Mouse (Mus musculus) lung, postnatal 14 days (tissue): Measurements from ENCODE around the gene Bcl2l2.
A peak's percentile ranks its signal among the peaks of the same experiment; 100 is the strongest.

ENCODE experiments used
- DNase-seq: peaks from one replicate; pipeline ENCODE4 v3.0.0; 2021

Bcl2l2 gene

DNA sequence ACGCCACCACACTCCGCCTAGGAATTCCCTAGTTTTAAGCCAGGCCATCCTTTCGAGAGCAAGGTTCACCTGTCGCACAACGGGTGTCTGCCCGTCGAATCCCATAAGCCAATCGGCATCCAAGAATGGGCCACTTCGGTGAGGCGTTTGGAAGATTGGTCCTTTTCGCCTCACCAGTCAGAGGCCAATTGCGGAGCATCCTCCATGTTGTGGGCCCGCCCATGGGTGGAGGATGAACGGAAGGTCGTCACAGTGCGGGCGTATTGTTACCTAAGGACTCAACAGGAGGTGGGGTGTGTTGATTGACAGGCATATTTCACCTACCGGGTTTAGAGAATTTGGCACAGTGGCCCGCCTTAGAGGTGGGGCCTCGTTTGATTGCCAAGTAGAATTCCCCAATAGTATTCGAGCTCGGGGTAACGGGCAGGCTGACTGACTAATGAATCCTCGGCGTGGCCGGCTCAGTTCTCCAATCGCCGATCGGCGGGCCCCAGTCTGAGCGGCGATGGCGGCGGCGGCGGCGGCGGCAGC lies 10.5 kb downstream of the Bcl2l2 start:
- peak; percentile 95 for DNase-seq

DNA sequence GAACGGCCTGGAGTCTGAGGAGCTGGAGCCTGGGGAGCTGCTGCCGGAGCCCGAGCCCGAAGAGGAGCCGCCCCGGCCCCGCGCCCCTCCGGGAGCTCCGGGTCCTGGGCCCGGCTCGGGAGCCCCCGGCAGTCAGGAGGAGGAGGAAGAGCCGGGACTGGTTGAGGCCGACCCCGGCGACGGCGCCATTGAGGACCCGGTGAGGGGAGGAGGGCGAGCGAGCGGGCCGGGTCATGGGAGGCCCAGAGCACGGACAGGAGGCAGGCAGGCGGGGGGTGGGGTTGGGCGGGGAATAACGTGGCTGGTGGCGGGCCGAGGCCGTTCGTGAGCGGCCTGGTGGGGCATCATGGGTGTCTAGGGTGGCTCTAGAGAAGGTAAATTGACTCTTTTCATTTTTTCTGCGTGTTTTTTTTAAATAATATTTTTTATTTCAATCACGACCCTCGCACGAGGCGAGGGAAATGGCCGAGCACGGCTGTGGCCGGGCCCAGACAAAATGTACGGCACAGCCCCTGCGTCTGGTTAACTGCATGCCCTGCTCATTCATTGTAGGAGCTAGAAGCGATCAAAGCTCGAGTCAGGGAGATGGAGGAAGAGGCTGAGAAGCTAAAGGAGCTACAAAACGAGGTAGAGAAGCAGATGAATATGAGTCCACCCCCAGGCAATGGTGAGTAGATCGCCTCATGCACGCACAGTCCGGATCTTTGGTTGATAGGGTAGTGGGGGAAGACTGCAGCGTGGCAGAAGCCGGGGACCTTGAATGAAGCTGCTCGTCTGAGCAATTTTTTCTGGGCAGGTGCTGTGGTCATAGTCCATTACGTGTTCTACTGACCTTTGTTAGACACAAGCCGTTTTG lies 11.3 kb downstream of the Bcl2l2 start:
- peak; percentile 67 for DNase-seq

DNA sequence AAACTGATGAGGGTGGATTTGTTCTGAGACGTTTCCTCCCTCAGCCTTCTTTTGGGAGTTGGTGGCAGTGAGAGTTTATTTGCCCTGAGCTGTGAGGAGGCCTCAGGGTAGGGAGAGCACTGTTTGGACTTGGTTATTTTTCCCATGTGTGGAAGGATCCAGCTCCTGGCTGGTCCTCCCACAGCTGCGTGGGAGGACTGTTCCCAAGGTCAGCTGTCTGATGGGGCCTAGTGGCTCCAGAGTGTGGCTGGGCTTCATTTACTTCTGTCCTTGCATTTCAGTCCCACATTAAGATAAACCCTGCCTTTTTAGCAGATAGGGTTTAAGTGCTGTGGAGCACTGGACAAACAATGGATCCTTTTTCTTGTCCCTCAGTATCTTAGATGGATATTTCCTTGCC lies 14.3 kb downstream of the Bcl2l2 start:
- no peak for DNase-seq

DNA sequence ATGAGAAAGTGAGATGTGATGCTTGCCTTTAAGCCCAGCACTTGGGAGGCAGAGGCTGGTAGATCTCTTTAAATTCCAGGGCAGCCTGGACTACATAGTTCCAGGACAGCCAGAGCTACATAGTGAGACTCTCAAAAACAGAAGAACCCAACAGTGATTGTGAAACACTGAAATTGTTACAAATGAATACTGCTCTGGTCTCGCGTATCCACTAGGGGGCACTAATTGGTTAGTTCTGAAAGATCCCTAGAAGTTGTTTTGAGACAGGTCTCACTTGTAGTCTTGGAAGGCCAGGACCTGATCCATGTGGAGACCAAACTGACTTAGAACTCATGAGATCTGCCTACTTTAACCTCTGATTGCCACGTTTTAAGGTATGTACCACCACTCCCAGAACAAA lies 17.2 kb downstream of the Bcl2l2 start:
- peak; percentile 81 for DNase-seq

DNA sequence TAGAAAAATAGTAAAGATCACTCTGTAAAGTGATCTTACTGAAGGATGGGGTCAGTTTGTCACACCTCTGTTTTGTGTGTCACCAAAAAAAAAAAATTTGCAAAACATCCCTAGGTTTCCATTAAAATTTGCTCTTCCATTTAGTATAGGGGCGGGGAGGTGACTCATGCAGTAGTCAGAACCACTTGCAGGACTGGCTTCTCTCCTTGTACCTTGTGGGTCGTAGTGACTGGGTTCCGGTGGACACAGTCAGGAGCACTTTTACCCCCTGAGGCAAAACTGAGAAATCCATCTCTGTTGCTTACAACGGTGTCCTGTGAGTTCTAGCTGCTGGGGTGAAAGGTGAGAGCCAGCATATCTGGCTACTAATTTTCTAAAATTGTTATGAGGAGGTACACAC lies 20.5 kb downstream of the Bcl2l2 start:
- no peak for DNase-seq

DNA sequence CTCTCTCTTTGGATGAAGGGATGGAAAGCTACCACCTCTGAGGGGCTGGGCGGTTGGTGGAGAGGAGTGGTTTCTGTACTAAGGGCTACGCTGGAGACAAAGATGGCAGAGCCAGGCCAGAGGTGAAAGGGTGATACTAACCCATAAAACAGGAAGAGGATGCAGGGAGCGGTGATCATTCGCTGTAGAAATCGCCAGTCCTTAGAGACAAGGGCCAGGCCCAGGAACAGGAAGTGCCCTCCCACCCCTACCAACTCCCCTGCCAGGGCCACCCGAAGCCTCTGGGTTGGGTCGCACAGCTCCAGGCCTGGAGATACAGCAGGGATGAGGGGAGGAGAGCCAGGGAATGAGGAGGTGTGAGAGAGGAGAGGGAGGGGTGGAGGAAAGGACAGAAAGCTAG lies 25.5 kb downstream of the Bcl2l2 start:
- DNase-seq, result no peak

DNA sequence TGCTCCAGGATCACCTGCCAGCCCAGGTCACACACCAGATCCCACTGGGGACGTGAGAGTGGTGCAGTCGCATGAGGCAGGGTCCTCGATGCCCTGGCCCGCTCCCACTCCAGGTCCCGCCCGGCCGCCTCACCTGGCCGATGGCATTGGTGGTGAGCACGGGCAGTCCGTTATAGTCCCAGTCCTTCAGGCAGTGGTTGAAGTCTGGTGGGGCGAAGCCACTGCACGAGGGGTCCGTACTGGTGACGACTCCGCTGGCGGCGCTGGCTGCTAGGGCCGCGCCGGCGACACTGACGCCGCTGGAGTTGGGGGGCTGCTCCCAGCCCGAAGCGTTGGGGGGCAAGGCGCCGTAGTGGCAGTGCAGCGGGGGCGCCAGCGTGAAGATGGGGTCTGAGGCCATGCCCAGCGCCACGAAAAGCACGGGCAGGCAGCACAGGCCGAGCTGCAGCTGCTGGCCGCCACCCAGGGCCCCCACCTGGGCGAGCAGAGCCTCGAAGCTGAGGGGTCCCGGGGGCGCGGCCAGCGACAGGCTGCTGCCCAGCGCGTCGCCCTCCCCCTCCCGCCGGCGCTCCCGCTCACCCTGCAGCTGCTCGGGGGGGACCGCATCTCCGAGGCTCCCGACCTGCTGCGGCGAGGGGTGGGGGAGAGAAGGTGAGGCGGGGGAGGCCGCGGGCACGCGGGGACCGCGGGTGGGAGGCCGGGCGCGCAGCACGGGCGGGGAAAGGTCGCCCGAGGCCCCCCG lies 29.1 kb downstream of the Bcl2l2 start:
- no peak for DNase-seq

DNA sequence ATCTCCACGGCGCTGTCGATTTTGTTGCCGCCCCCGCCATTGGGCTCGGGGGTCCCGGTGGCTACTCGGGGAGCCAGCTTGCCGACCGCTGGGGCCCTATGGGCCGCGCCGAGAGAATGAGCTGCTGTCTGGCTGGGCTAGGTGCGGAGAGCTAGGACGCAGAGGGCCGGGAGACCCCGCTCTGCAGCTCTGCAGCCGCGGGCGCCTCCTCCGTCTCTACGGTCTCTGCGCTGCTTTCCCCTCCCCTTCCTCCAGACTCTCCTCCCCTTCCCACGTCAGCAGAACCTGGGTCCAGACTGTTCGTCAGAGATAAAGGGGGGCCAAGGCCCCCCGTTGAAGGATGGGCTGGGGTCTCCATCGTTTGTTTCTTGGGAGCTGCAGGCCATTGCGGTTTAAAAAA lies 29.7 kb downstream of the Bcl2l2 start, which contains the start of gene Slc22a17:
Gene Slc22a17, minus strand, starts transcription at position 247 of the 400 bp plus-strand sequence.
- peak; percentile 72 for DNase-seq

DNA sequence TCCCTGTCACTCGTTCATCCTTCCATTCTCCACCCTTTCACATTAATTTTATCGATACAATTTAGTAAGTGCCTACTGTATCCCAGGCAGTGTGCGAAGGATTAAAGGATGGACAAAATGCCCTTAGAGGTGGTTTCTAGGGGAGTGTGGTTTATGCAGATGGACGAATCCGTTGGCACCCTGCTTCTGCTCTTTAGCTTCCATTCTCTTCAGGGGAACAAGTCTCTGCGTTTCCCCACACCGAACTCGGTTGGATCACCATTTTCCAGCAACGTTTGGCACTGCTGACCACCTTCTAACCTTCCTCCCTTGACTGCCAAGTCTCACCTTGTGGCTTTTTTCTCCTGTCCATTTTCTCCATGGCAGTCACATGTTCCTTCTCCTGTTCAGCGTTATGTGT lies 30.2 kb downstream of the Bcl2l2 start:
- no peak for DNase-seq

DNA sequence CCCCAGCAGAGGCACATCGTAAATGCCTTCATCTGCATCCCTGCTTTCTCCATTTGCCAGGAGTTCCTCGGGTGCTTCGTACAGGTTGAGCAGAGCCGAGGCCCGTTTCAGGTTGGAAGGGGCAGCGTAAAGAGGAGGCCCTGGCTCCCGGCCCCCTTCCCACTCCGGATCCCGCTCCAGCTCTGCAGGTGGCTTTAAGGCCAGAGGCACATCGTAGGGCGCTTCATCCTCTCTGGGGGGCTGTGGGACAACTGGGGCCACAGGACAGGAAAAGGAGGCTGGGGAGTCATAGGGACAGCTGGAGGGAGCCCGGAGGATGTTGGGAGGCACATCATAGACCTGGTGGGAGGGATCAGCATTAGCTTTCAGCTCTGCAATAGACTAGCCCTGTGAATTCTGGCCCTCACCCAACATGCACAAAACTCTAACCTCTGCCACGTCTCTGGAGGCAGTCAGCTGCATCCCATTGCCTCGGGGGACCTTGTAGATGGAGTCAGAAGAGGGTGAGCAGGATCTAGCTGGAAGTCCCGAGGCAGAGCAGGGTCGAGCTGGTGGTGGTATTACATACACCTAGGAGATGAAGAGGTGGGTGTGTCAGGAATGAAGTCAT lies 37.0 kb downstream of the Bcl2l2 start:
- no peak for DNase-seq

DNA sequence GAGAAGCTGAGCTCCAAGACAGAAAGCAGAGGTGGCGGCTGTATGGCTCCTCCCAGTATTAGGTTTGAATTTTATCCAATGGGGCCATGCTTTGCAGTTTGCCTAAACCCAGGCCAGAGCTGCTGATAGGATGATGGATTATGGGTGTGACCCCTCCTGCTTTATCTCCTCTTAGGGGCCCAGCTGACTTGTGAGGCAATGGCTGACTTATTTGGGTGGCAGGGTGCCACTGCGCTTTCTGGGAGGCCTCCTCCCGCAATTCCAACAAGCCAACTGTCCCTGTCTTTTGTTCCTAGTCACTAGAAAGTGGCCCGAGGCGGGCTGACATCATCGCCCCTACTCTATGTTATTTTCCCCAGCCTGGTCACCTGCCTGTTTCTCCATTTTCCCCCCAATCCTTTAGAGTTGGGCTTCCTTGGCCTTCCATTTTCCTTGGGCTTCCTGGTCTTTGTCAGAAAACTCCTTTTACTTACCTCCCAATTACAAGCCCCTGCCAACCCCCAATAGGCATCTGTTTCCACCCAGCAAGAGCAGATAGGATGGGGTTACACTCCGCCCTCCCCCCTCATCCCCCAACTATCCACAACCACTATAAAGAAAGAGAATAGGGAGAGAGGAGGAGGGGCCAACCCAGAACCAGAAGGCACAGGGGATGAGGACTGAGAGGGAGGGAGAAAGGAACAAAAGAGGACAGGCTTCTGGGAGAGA lies 41.6 kb downstream of the Bcl2l2 start:
- peak; percentile 35 for DNase-seq

DNA sequence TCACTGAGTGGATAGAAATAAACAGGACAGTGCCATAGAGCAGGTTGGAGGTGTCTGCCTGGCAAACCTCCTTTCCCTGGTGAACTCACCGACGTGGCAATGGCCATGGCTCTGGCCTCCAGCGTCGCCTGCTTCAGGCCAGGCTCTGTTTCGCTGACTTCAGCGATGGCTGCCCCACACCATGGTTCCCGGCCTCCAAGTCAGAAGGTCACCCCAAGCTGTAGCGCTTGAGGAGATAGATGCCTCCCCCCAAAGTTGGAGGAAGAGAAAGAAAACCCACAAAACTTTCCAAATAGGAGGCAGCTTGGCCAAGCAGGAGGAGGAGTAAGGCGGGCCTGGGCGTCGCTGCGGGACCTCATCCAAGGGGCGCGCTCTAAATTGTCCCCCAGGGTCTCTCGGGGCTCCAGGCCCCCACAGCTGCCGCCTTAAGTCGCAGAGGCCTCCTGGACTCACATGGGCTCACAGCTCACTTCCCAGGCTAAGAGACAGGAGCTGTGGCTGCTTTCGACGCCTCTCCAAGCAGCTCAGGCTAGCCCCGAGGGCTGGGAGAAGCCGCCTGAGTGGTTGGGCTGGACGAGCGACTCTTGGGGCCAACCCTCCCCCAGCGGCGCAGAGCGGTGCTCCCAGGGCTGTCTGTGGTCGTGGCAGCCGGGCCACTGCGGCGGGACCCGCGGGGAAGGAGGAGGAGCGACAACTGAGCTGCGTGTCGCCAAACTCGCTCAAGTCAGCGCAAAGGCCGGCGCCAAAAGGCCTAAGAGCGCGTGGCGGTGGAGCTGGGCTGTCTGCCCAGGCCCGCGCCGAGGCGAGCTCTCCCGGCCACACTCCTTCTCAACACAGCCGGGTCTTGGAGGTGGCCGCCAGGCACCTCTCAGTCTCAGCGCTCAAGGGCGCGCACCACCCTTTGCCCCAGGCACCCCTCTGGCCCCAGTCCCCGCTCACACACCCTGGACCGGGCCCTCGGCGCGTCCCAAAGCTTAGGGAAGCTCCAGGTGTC lies 42.5 kb downstream of the Bcl2l2 start, which contains the start of gene Efs:
Gene Efs, minus strand, starts transcription at position 778 of the 994 bp plus-strand sequence.
- DNase-seq, result peak; percentile 50

DNA sequence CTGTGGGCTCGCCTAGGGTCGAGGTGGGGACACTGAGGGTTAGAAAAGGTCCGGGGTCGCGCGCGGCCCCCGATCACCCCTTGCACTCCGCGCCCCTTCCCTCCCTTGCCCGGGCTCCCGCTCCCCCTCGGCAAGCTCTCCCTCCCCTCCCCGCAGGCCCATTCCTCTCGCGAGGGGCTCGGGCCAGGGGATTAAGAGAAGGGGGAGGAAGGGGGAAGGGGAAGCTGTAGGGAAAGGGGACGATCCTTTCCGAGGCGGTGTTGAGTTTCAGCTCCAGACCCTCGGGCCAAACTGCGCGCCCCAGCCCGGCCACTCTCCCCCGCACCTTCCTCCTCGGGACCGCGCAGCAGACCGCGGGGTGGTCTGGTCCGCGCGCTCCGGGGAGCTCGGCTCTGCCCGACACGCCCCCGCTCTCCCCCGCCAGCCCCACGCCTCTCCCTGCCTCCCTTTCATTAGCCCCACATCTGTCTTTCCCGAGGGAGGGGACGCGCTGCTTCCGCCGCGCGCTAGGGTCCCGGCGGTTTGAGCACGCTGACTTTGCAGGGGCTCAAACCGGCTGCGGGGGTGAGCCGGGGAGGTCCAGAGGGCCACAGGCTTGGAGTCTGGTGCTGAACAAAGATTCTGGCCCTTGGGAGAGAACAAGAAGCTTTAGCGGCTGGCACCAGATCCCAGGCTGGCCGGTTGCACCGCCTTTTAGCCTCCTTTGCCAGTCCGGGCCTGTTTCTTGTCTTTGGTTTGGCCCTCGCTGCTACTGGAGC lies 43.4 kb downstream of the Bcl2l2 start:
- peak; percentile 40 for DNase-seq

DNA sequence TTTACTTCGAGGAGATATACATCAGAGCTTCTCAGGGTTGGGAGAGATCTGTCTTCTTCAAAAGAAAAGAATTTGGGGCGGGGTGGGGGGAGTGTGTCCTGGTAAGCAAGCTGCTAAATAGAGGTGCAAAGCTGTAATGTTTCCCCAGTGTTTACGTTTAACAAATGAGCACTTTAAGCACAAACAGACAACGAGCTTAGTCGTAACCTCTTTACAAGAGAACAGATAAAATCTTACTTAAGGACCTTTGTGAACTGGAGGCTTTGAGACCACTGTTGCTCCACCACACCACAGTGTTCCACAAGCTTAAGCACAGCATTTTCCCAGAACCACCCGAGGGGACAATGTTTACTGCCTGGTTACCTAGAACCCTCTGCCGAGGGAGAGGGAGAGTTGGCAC lies 44.1 kb downstream of the Bcl2l2 start:
- DNase-seq, result no peak

DNA sequence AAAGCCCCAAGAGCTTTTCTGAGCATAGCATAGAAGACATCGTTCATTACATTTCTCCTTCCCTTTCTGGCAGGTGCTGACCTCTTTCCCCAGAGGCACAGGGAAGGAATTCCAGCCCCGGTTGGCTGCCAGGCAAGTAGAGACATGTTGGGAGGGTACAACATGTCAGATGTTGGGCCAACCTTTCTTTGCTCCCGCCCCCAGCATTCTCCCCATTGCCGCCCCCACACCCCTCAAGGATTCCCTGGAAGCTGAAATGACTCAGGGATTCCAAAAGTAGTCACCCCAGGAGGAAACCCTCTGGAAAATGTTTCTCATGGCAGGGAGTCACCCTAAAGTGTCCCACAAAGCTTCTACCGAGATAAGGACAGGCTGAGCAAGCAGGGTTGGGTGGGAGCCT lies 46.6 kb downstream of the Bcl2l2 start:
- no peak for DNase-seq

DNA sequence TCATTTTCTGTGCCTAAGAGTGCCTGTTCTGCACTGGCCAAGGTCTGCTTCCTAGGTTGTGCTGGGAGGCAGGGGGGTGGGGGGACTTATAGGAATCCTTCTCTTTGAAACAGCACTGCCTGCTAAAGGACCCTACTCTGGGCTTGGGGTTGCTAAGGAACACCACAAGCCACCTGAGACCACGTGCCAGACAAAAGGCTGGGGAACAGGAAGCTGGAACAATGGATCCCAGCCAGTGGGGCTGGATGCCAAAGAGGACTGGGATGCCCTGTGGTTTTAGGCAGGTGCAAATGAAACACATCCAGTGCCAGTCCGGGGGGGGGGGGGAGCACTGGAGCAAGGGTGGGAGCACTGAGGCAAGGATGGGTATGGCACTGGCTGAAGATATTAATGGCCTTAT lies 47.3 kb downstream of the Bcl2l2 start:
- no peak for DNase-seq

DNA sequence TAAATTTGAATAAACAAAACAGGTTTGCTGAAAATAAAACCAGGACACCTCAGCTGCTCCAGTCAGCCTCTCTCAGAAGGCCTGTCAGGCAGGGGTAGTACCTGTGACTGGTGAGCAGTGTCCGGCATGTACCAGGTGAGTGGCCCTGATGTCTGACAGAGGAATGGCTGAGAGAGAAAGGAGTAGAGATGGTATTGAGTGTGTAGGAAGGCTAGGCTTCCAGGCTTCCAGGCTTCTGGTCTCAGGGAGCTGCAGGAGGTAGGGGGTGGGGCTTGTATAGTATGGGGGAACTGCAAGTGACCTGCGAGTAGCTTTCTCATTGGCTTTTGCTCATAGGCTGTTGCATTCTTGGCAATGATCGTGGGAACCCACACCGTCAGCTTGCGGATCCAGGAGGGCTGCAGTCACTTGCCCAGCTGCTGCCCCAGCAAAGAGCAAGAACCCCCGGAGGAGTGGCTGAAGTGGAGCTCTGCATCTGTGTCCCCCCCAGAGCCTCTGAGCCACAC lies 49.5 kb downstream of the Bcl2l2 start, which contains the start of gene Il25:
Gene Il25, plus strand, starts transcription at position 51 of the 506 bp plus-strand sequence.
- DNase-seq, result no peak

DNA sequence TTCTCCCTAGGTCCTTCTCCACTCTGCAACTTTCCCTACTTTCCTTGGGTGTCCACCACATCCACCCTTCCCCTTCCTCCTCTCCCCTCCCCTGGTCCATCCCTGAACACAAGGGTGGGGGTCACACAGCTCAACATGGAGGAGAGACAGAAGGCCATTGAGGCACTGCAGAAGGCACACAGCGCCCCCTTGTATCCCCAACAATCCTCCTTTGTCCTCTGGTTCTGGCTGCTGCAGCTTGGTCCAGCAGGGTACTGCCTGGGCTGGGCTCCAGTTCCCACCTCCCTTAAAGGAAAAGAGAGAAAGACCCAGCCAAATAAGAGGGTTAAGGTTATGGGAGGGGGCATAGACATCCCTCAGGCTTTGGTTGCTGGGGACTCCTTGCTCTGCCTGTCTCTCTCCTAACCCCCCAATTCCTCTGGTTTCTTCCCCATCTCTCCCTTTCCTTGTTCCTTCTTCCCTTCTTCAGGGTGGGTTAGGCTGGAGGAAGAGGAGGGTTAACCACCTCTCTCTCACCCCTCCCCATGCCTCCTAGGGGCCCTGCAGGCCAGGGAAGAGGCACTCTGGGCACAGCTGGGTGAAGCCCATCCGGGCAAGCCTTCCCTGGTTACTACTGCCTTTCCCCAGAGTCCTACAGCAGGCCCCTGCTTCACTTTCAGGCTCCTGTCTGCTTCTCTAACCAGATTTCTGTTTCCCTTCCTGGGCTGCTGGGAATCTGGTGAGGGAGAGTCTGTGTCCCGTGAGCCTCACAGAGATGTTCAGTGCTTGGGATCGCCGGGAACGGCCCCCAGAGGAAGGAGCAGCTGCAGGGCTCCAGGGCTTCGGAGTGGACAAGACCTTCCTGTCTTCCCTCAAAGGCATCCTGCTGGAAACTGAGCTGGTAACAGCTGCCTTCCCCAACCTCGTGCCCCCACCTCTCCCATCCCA lies 53.0 kb downstream of the Bcl2l2 start, which contains the start of gene Cmtm5:
Gene Cmtm5, plus strand, starts transcription at position 358 of the 927 bp plus-strand sequence.
- no peak for DNase-seq

DNA sequence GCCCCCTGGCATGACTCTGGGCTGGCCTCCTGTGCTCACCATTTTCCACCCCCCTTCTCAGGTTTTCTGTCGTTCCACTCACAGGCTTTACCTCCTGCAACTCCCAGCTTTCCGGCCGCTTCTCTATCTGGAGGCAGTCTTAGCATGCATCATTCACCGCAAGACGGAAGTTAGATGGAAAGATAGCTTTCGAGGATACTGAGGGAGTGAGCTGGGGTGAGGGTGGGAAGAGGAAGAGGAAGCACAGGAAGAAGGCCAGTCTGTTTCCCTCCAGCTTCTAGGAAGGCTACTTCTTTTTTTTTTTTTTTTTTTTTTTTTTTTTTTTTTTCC lies 53.6 kb downstream of the Bcl2l2 start:
- DNase-seq, result no peak
